9 mouse cellular contexts compared by ENCODE assay signal in the genomic region with DNA sequence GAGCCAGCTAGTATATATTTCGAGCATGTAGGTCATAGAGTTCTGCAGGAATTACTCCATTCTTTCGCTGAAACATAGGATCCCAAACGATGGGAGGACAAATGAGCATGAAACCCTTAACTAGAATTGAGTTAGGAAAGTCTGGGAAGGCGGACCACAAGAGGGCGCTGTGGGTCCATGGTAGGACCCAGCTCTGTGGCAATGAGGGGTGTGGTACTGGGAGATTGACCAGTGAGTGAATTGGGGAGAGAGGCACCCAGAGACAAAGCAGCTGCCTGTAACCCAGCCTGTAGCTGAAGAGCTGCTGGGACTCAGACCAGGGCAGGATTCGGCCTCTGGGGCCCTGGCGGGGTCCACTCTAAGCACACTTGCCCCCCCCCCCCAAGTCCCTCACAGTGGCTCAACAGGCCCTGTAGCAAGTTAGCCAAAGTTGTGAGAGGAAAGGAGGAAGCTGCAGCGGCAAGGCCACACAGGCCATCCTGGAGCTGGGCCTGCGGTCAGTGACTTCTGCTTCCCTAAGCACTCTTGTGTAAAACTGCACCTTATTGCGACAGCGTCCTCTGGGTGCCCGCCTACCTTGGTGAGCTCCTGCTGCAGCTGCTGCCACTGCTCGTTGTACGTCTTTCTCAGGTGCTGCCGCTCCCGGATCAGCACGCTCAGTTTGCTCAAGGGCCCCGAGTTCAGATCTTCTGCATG. TPM values are rescaled to one million over a fixed set of nuclear protein-coding genes. Genes with fewer than 3 reads are reported as not detected.
DNase-seq lines count a peak whose midpoint lies in the region; ATAC-seq and TF ChIP-seq lines count a peak whose summit lies in the region.
"Had no signal": no experiment of that assay in that cellular context is flagged by ENCODE, and none has a peak within 500 bp of the region (broad histone marks: within the 10 kb centered on the region; RNA-seq: fewer than 3 reads in every experiment).

No protein-coding gene starts in this region.

- H3K27me3 ChIP-seq in embryonic facial prominence, embryonic 11.5 days (ENCODE audit: control insufficient read depth, insufficient read depth, low read length) = no peaks in the 10 kb centered on the region
- H3K27me3 ChIP-seq in limb, embryonic 14.5 days (ENCODE audit: control insufficient read depth, insufficient read depth, low read length) = no peaks in the 10 kb centered on the region
- no peaks in the 10 kb centered on the region; the same call in 1 of the 2 replicates for H3K27me3 ChIP-seq in midbrain, embryonic 16.5 days (ENCODE audit: control insufficient read depth, insufficient read depth, low read depth, low read length)
- H3K27me3 ChIP-seq: Patski had no signal

- H3K9ac ChIP-seq in embryonic facial prominence, embryonic 11.5 days (replicated peaks; ENCODE audit: low read length) = peak overlapping the region; percentile 15
- H3K9ac ChIP-seq in limb, embryonic 14.5 days (ENCODE audit: low read depth, low read length, severe bottlenecking) = no peak overlapping the region
- no peak overlapping the region for H3K9ac ChIP-seq in midbrain, embryonic 16.5 days (ENCODE audit: low read depth, low read length)

- TF ChIP-seq POLR2A in limb, embryonic 14.5 days (IDR thresholded peaks at IDR 0.05; ENCODE audit: borderline replicate concordance, extremely low read depth, insufficient read depth, insufficient read length) = no peak

- no peak overlapping the region for H3K27ac ChIP-seq in embryonic facial prominence, embryonic 11.5 days (replicated peaks; ENCODE audit: low read depth, low read length)
- H3K27ac ChIP-seq in limb, embryonic 14.5 days (replicated peaks; ENCODE audit: low read depth, low read length) = peak overlapping the region; percentile 29; the same call in 1 of the 2 replicates
- H3K27ac ChIP-seq in midbrain, embryonic 16.5 days (ENCODE audit: low read length) = no peak overlapping the region

- peak; percentile 66 for ATAC-seq in embryonic facial prominence, embryonic 11.5 days (replicated peaks; ENCODE audit: insufficient number of reproducible peaks, low FRiP score, low TSS enrichment, low read depth)
- ATAC-seq in limb, embryonic 14.5 days (ENCODE audit: low FRiP score, low read depth) = peak; percentile 72
- ATAC-seq in midbrain, embryonic 16.5 days = peak; percentile 69
- ATAC-seq: Patski had no signal

- no peaks in the 10 kb centered on the region; the same call in 1 of the 2 replicates for H3K4me1 ChIP-seq in embryonic facial prominence, embryonic 11.5 days (ENCODE audit: control insufficient read depth, insufficient read depth, low read length)
- H3K4me1 ChIP-seq in limb, embryonic 14.5 days (ENCODE audit: control insufficient read depth, insufficient read depth, low read length) = peaks cover 24% of the 10 kb centered on the region
- H3K4me1 ChIP-seq in midbrain, embryonic 16.5 days (ENCODE audit: control insufficient read depth, insufficient read depth, low read length) = peaks cover 5% of the 10 kb centered on the region; the same call in 1 of the 2 replicates

- H3K4me3 ChIP-seq in embryonic facial prominence, embryonic 11.5 days (ENCODE audit: low read depth, low read length) = peak overlapping the region; percentile 11
- peak overlapping the region; percentile 37; the same call in 1 of the 2 replicates for H3K4me3 ChIP-seq in limb, embryonic 14.5 days (replicated peaks; ENCODE audit: low read length)
- H3K4me3 ChIP-seq in midbrain, embryonic 16.5 days (ENCODE audit: low read depth, low read length) = no peak overlapping the region

- H3K36me3 ChIP-seq in embryonic facial prominence, embryonic 11.5 days (replicated peaks; ENCODE audit: control insufficient read depth, insufficient read depth, low read depth, low read length) = peaks cover 2% of the 10 kb centered on the region
- H3K36me3 ChIP-seq in limb, embryonic 14.5 days (ENCODE audit: control insufficient read depth, insufficient read depth, low read length) = peaks cover 38% of the 10 kb centered on the region
- H3K36me3 ChIP-seq in midbrain, embryonic 16.5 days (ENCODE audit: control insufficient read depth, insufficient read depth, low read length) = peaks cover 9% of the 10 kb centered on the region

- H3K4me2 ChIP-seq in embryonic facial prominence, embryonic 11.5 days (ENCODE audit: low read depth, low read length) = peak overlapping the region; percentile 53
- peak overlapping the region; percentile 62 for H3K4me2 ChIP-seq in limb, embryonic 14.5 days (replicated peaks; ENCODE audit: low read depth, low read length, severe bottlenecking)
- no peak overlapping the region; the same call in 1 of the 2 replicates for H3K4me2 ChIP-seq in midbrain, embryonic 16.5 days (ENCODE audit: low read length)

- 31% methylated on average over 18 of the region's 18 CpGs for WGBS in embryonic facial prominence, embryonic 11.5 days
- WGBS in limb, embryonic 14.5 days = 42% methylated on average over 16 of the region's 18 CpGs
- 34% methylated on average over 18 of the region's 18 CpGs for WGBS in midbrain, embryonic 16.5 days

- H3K9me3 ChIP-seq in embryonic facial prominence, embryonic 11.5 days (replicated peaks; ENCODE audit: control insufficient read depth, low read length) = no peaks in the 10 kb centered on the region
- H3K9me3 ChIP-seq in limb, embryonic 14.5 days (ENCODE audit: control insufficient read depth, low read length) = no peaks in the 10 kb centered on the region
- no peaks in the 10 kb centered on the region for H3K9me3 ChIP-seq in midbrain, embryonic 16.5 days (replicated peaks; ENCODE audit: control insufficient read depth, low read length, poor library complexity, severe bottlenecking)

- peak; percentile 89 to 95 for DNase-seq in left cerebral cortex, adult 18-20 months (ENCODE audit: low spot score in 2 of 2)
- DNase-seq in left cerebral cortex, adult 11 months (ENCODE audit: low spot score) = no peak
- DNase-seq in embryonic facial prominence, embryonic 11.5 days (ENCODE audit: low spot score) = peak; percentile 96
- DNase-seq in heart, adult 11 months = peak; percentile 99
- peak; percentile 79 for DNase-seq in kidney, adult 11 months
- peak; percentile 95 for DNase-seq in limb, embryonic 14.5 days (ENCODE audit: low spot score)
- DNase-seq in spleen, postnatal 10 days (ENCODE audit: low spot score in 2 of 2) = peak; percentile 89 to 95

RNA-seq across cellular contexts. Expression of gene Fes, which starts 1.4 kb away (rescaled TPM):
- 1 to 10 TPM; 4.5 to 5.8 TPM for total RNA-seq in left cerebral cortex, adult 18-20 months (2021)
- polyA plus RNA-seq in embryonic facial prominence, embryonic 11.5 days (2014; fragmentation: Nextera tagmentation; extraction: Ambion mirVana) = 6.6 and 8.3 TPM in 2 replicates
- polyA plus RNA-seq in limb, embryonic 14.5 days (2012; rRNA removed) = 23.5 and 26.0 TPM in 2 replicates
- polyA plus RNA-seq in limb, embryonic 14.5 days (2014; fragmentation: Nextera tagmentation; extraction: Ambion mirVana) = 12.6 and 14.5 TPM in 2 replicates
- 2.7 and 3.4 TPM in 2 replicates for polyA plus RNA-seq in midbrain, embryonic 16.5 days (2015; fragmentation: Nextera tagmentation; extraction: Ambion mirVana)

RNA-seq across cellular contexts. Expression of gene Man2a2, which starts 15.2 kb away (rescaled TPM):
- 100 to 1,000 TPM; 147 to 153 TPM for total RNA-seq in left cerebral cortex, adult 18-20 months (2021)
- polyA plus RNA-seq in embryonic facial prominence, embryonic 11.5 days (2014; fragmentation: Nextera tagmentation; extraction: Ambion mirVana) = 6.6 and 9.3 TPM in 2 replicates
- 64.8 and 89.1 TPM in 2 replicates for polyA plus RNA-seq in limb, embryonic 14.5 days (2012; rRNA removed)
- 14.8 and 18.4 TPM in 2 replicates for polyA plus RNA-seq in limb, embryonic 14.5 days (2014; fragmentation: Nextera tagmentation; extraction: Ambion mirVana)
- 25.2 and 25.8 TPM in 2 replicates for polyA plus RNA-seq in midbrain, embryonic 16.5 days (2015; fragmentation: Nextera tagmentation; extraction: Ambion mirVana)

RNA-seq across cellular contexts. Expression of gene Furin, which starts 18.9 kb away (rescaled TPM):
- total RNA-seq in left cerebral cortex, adult 18-20 months (2021) = 10 to 100 TPM; 37.1 to 39.9 TPM
- polyA plus RNA-seq in embryonic facial prominence, embryonic 11.5 days (2014; fragmentation: Nextera tagmentation; extraction: Ambion mirVana) = 5.2 and 6.0 TPM in 2 replicates
- polyA plus RNA-seq in limb, embryonic 14.5 days (2012; rRNA removed) = 40.5 and 58.3 TPM in 2 replicates
- polyA plus RNA-seq in limb, embryonic 14.5 days (2014; fragmentation: Nextera tagmentation; extraction: Ambion mirVana) = 17.0 and 19.8 TPM in 2 replicates
- polyA plus RNA-seq in midbrain, embryonic 16.5 days (2015; fragmentation: Nextera tagmentation; extraction: Ambion mirVana) = 3.9 and 4.1 TPM in 2 replicates

RNA-seq across cellular contexts. Expression of gene Hddc3, which starts 43.5 kb away (rescaled TPM):
- 10 to 100 TPM; 49.7 to 54.5 TPM for total RNA-seq in left cerebral cortex, adult 18-20 months (2021)
- 25.7 and 28.4 TPM in 2 replicates for polyA plus RNA-seq in embryonic facial prominence, embryonic 11.5 days (2014; fragmentation: Nextera tagmentation; extraction: Ambion mirVana)
- polyA plus RNA-seq in limb, embryonic 14.5 days (2012; rRNA removed) = 48.8 and 50.4 TPM in 2 replicates
- 23.1 and 23.8 TPM in 2 replicates for polyA plus RNA-seq in limb, embryonic 14.5 days (2014; fragmentation: Nextera tagmentation; extraction: Ambion mirVana)
- polyA plus RNA-seq in midbrain, embryonic 16.5 days (2015; fragmentation: Nextera tagmentation; extraction: Ambion mirVana) = 23.3 and 27.7 TPM in 2 replicates

RNA-seq across cellular contexts. Expression of gene Unc45a, which starts 45.6 kb away (rescaled TPM):
- 10 to 100 TPM; 38.0 to 40.4 TPM for total RNA-seq in left cerebral cortex, adult 18-20 months (2021)
- polyA plus RNA-seq in embryonic facial prominence, embryonic 11.5 days (2014; fragmentation: Nextera tagmentation; extraction: Ambion mirVana) = 26.5 and 31.1 TPM in 2 replicates
- 55.1 and 62.6 TPM in 2 replicates for polyA plus RNA-seq in limb, embryonic 14.5 days (2012; rRNA removed)
- 36.9 and 40.4 TPM in 2 replicates for polyA plus RNA-seq in limb, embryonic 14.5 days (2014; fragmentation: Nextera tagmentation; extraction: Ambion mirVana)
- polyA plus RNA-seq in midbrain, embryonic 16.5 days (2015; fragmentation: Nextera tagmentation; extraction: Ambion mirVana) = 61.9 and 62.6 TPM in 2 replicates
